Mouse (Mus musculus) ZHBTc4 (cell line): ENCODE measurements around the gene Gtf3c2.

Experiments
- DNase-seq: peaks from one replicate; pipeline ENCODE4 v3.0.0-alpha.2; 2011; ENCODE audit warnings: low read depth, low spot score

Gene Gtf3c2

GRCm38 (mm10) chr5:31198170-31198569 lies 18.2 kb upstream of the Gtf3c2 start:
- DNase-seq: no peak

DNA sequence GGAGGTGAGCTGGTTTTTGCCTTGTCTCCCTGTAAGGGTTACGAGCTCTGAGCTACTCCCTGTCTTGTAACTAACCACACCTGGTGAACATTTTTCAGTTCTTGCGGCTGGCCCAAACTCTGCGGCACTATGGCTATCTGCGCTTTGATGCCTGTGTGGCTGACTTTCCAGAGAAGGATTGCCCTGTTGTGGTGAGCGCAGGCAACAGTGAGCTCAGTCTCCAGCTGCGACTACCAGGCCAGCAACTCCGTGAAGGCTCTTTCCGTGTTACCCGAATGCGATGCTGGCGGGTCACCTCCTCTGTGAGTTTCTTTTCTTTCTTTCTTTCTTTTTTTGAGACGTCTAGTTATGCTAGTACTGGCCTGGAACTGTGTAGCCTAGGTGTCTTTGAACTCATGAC lies 17.1 kb upstream of the Gtf3c2 start:
- DNase-seq: no peak

DNA sequence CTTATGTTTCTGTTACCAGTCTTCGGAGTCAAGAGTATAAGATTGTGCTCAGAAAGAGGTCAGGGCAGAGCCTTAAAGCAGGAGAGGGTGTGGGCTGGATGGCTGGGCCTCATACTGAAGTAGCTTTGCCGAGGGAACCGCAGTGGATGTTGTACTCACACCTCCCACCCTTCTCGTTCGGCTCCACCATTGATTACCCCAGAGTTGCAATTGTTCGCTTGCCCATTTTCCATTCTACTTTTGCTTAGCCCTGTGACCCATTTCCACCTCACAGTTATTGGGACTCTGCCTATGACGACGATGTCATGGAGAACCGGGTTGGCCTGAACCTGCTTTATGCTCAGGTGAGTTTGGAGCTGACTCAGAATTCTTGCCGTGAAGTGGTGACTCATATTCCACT lies 16.3 kb upstream of the Gtf3c2 start:
- no peak for DNase-seq

DNA sequence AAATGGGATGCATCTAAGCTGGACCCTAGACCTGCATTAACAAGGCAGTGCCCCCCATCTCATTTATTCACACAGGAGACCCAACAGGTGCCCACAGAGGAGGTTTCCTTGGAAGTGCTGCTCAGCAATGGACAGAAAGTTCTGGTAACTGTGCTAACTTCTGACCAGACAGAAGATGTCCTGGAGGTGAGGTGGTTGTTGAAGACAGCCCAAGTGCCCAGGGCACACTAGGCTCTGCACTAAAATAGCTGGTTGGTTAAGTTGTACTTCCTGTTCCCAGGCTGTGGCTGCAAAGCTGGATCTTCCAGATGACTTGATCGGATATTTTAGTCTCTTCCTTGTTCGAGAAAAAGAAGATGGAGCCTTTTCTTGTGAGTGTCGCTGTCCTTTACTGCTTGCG lies 15.7 kb upstream of the Gtf3c2 start:
- no peak for DNase-seq

DNA sequence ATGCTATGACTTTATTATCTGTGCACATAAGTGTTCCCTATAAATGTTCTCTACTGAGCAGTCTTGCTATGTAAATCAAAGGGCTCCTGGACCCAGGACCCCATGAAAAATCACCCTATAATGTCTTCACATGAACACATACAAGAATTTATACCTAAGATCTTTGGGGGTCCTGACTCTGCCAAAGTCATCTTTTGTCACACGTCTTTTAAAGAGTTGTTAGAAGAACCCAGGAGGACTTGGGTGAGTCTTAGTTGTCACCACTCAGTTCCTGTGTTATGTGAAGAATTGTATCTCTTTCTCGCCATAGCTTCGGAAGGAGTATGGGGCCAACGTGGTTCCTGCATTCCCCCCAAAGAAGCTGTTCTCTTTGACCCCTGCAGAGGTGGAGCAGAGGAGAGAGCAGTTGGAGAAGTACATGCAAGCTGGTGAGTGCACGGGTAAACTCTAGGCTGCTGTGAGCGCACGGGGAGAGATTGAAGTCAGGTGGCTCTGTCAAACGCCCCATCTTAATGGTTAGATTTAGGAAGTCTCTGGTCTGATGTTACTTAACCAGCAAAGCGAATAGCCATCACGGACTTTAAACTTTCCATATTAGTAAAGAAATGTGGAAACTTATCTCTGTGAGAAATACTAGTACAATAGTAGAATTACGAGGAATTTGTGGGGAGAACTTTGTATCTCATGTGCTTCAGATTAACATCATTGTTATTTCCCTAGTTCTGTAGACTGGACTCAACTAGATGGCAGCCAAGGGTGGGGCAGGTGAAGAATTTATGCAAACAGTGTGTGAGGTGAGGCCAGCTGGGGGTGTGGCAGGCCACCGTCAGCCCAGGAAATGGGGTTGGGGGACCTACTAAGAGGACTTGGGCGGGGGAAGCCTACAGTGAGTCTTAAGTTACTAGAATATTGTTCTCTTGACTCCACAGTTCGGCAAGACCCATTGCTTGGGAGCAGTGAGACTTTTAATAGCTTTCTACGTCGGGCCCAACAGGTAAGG lies 14.8 kb upstream of the Gtf3c2 start:
- DNase-seq: peak; percentile 79

GRCm38 (mm10) chr5:31193631-31194281 lies 13.8 kb upstream of the Gtf3c2 start:
- DNase-seq: peak; percentile 38

GRCm38 (mm10) chr5:31192939-31193630 lies 13.1 kb upstream of the Gtf3c2 start, which contains the start of the genes Snx17 and Eif2b4:
Gene Snx17, plus strand, starts transcription at chr5:31193227.
Gene Eif2b4, minus strand, starts transcription at chr5:31193430.
- DNase-seq: peak; percentile 99

GRCm38 (mm10) chr5:31192045-31192938 lies 12.3 kb upstream of the Gtf3c2 start:
- DNase-seq: no peak

DNA sequence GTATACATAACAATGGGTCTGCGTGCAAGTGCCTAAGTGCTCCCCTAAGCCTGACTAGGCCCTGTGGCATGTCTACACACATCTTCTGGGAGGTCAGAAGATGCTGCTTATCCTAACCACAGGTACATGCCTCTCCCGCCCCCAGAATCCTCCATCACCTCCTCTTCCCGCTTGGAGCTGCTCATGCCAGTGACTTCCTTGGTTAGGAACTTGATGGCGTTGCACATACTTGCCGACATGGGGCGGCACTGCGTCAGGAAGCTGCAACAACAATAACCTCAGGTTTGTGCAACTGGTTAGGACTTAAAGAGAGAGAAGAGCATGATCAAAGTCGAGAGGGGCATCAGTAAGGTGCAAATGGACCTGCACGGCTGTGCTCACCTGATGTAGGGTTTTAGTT lies 10.3 kb upstream of the Gtf3c2 start:
- peak; percentile 59 for DNase-seq

- peak; percentile 74 for DNase-seq
These were observed 8.4 kb upstream of the Gtf3c2 start for GRCm38 (mm10) chr5:31188223-31188840.

DNA sequence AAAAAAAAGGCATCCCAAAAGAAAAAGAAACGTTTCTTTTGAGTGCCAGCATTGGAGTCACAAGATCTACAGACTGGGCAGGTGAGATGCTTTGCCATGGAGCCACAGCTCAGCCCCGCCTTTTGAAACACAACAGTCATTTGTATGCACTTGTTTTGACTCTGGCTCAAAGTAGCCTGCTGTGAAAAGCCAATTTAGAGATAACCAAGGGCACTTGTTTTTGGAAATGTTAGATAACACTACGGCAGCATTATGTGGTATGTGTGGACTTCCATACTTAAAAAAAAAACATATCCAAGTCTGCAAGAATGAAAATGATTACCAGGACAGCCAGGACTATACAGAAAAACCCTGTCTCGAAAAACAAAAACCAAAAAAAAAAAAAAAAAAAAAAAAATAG lies 3.7 kb upstream of the Gtf3c2 start:
- no peak for DNase-seq

GRCm38 (mm10) chr5:31181183-31181770 lies 1.3 kb upstream of the Gtf3c2 start:
- no peak for DNase-seq

GRCm38 (mm10) chr5:31179301-31179765 lies 611 bp downstream of the Gtf3c2 start:
- peak; percentile 84 for DNase-seq

DNA sequence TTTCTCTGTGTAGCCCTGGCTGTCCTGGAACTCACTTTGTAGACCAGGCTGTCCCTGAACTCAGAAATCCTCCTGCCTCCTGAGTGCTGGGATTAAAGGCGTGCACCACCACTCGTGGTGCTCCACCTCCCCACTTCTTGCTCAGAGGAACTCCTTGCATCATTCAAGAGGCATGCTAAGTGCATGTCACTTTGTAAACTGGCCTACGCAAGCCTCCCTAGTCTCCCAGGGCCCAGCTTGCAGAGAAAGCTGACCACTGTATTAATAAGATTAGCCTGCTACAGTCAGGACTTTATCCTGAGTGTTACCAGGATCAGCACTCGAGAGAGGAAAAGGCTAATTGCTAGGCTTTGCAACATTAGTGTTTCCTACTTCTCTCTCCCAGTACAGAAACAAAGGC lies 11.3 kb downstream of the Gtf3c2 start:
- DNase-seq: no peak

DNA sequence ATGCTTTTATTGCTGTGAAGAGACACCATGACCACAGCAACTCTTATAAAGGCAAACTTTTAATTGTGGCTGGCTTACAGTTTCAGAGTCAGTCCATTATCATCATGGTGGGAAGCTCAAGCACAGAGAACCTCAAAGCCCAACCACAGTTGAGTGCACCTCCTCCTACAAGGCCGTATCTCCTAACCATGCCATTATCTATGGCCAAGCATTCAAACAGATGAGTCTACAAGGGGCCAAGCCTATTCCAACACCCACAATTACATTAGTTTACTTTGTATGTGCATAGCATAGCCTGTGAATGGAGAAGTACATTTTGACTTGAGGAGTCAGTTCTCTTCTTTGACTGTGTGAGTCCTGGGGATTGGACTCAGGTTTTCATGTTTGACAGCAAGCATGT lies 15.1 kb downstream of the Gtf3c2 start:
- DNase-seq: no peak

DNA sequence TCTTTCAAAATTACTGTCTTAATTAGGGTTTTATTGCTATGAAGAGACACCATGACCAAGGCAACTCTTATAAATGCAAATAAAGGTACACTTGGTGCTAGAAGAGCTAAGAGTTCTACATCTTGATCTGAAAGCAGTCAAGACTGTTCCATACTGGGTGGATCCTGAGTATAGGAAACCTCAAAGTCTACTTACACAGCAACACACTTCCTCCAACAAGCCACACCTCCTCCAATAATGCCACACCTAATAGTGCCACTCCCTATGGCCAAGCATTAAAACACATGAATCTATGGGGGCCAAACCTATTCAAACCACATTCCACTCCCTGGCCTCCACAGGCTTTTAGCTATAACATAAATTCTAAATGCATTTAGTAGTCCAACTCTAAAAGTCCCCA lies 17.5 kb downstream of the Gtf3c2 start:
- no peak for DNase-seq

- peak; percentile 94 for DNase-seq
These were observed 25.8 kb downstream of the Gtf3c2 start, which contains the start of gene Mpv17 for GRCm38 (mm10) chr5:31154152-31154553. Gene Mpv17, minus strand, starts transcription at chr5:31154251.

DNA sequence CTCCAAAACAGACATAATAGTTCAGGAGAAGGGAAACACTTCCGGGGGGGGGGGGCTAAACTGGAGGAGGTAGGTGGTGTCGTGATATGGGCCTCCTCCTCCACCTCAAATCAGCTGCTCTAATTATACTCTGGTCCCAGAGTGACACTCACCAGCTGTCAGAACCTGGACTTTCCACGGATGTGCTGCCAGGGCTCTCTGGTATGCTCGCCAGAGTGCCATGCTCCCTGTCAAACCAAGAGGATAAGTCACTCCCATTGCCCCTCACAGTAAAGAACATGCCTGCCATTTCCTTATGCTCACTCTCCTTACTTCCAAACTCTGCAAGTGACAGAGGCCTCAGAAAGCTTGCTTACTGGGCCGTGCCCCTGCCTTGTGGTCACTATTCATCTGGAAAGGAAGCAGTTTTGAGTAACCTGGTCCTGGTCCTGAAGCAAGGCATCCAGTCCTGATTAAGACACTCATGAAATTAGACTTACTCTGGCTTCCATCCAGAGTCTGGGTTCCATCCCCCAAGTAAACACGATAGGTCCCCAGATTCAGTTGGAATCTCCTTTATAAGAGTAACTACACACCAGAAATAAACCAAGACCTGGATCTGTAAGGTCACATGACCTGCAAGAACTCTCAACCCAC lies 26.3 kb downstream of the Gtf3c2 start:
- no peak for DNase-seq

DNA sequence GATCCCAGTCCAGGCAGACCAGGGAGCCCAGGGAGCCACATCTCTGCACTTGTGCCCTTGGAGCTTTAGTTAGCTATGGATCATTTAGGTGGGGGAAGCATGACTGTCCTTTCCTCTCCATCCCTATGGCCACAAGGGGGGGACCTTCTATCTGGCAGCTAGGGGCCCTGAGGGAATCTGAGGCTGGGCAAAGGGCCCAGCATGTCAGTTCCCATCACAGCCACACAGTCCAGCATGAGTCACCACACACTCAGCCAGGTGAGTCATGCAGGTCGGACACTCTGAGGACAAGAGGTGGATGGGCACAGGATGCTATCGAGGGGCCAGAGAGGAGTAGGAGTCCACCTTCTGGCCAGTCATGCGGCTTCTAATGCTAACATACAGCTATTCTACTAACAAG lies 28.2 kb downstream of the Gtf3c2 start:
- DNase-seq: no peak

- no peak for DNase-seq
These were observed 30.2 kb downstream of the Gtf3c2 start for GRCm38 (mm10) chr5:31149781-31150180.
